Mouse (Mus musculus) olfactory bulb, adult 2 months (tissue): ENCODE results near the gene Vps18.

Experiments used
- CTCF ChIP-seq: fragments of 200-500 bp; IDR thresholded peaks from 2 replicates; pipeline ENCODE4 v1.5.1; 2012; ENCODE audit warnings: low read depth, mild to moderate bottlenecking, low read length, moderate library complexity; ENCODE audit not compliant: insufficient read depth
- POLR2A ChIP-seq: fragments of 200-500 bp; IDR thresholded peaks from 2 replicates; pipeline ENCODE4 v1.6.1; 2012; ENCODE audit warnings: mild to moderate bottlenecking, low read depth, low read length, moderate library complexity; ENCODE audit not compliant: insufficient read depth

GRCm38 (mm10) chr2:119277810-119278209, 10.7 kb upstream of the Vps18 start:
- TF ChIP-seq POLR2A (no peak), CTCF (no peak)
